Mouse (Mus musculus) kidney, embryonic 14.5 days (tissue): ENCODE measurements around the gene Fam107b. TPM values are rescaled to one million over a fixed set of nuclear protein-coding genes. Genes with fewer than 3 reads are reported as not detected.

Source experiments
- ATAC-seq: fragments of 200-750 bp; cut with Nextera tagmentation; 2 replicates; pipeline ENCODE4 v1.8.0; 2017; ENCODE audit warnings: moderate number of reproducible peaks, mild to moderate bottlenecking, moderate TSS enrichment, moderate library complexity; ENCODE audit not compliant: low FRiP score, low TSS enrichment
- H3K27ac ChIP-seq: fragments of 300-500 bp; sonication (generic); 2 replicates; pipeline ENCODE4 v1.5.1; 2014; ENCODE audit warnings: low read depth, mild to moderate bottlenecking, low read length, moderate library complexity, mixed read lengths
- H3K27me3 ChIP-seq: fragments of 300-500 bp; sonication (generic); 2 replicates; pipeline ENCODE4 v1.6.1; 2014; ENCODE audit warnings: mild to moderate bottlenecking, low read length; ENCODE audit not compliant: control insufficient read depth, insufficient read depth
- H3K36me3 ChIP-seq: fragments of 300-500 bp; sonication (generic); 2 replicates; pipeline ENCODE4 v1.6.1; 2014; ENCODE audit warnings: low read length, mixed read lengths; ENCODE audit not compliant: control insufficient read depth, insufficient read depth
- H3K4me1 ChIP-seq: fragments of 300-500 bp; sonication (generic); 2 replicates; pipeline ENCODE4 v1.6.1; 2014; ENCODE audit warnings: low read length, mixed read lengths; ENCODE audit not compliant: control insufficient read depth, insufficient read depth
- H3K4me2 ChIP-seq: fragments of 300-500 bp; sonication (generic); replicated peaks from 2 replicates; pipeline ENCODE4 v1.6.1; 2014; ENCODE audit warnings: low read depth, mild to moderate bottlenecking, low read length
- H3K4me3 ChIP-seq: fragments of 300-500 bp; sonication (generic); 2 replicates; pipeline ENCODE4 v1.5.1; 2014; ENCODE audit warnings: mild to moderate bottlenecking, low read length
- H3K9ac ChIP-seq: fragments of 300-500 bp; sonication (generic); 2 replicates; pipeline ENCODE4 v1.6.1; 2014; ENCODE audit warnings: low read depth, mild to moderate bottlenecking, low read length, moderate library complexity
- H3K9me3 ChIP-seq: fragments of 300-500 bp; sonication (generic); 2 replicates; pipeline ENCODE4 v1.6.1; 2016; ENCODE audit warnings: low read length; ENCODE audit not compliant: control insufficient read depth
- WGBS: fragments of 180-500 bp; shearing (Covaris S2); extraction: QIAGEN DNeasy Blood & Tissue Kit; methylation state at CpG from one replicate; pipeline ENCODE4 v1.1.7; 2014; 5-methylcytosine and 5-hydroxymethylcytosine counted together
- polyA plus RNA-seq: library from polyadenylated mRNA; unstranded; fragments of >200 nt; fragmentation: Nextera tagmentation; extraction: Ambion mirVana; gene quantifications from 2 replicates; pipeline ENCODE4 v1.2.1, GENCODE M21; 2014

The Fam107b gene
- polyA plus RNA-seq, 1 experiment from 2014 or later = 77.0 TPM

GRCm38 (mm10) chr2:3729586-3729985 is 159.3 kb downstream of the Fam107b start:
- ATAC-seq = 0 out of 2 replicates have a peak, but pooled peaks have one; percentile 20
- Histone ChIP-seq H3K4me1 (0 out of 2 replicates have a peak, but pooled peaks cover 4% of the 10 kb centered on the region), H3K9ac (no peak overlapping the region), H3K4me3 (no peak overlapping the region), H3K27me3 (no peaks in the 10 kb centered on the region), H3K36me3 (no peaks in the 10 kb centered on the region), H3K27ac (no peak overlapping the region), H3K9me3 (no peaks in the 10 kb centered on the region), H3K4me2 (no peak overlapping the region)
- WGBS = 71% methylated on average over 3 of the region's 3 CpGs

- H3K4me2 ChIP-seq = no peak overlapping the region
- 50% methylated on average over 10 of the region's 10 CpGs for WGBS
- no peak for ATAC-seq
- no peak overlapping the region for H3K4me3 ChIP-seq
- H3K4me1 ChIP-seq = 0 out of 2 replicates have a peak, but pooled peaks cover 4% of the 10 kb centered on the region
- H3K9ac ChIP-seq = no peak overlapping the region
- no peak overlapping the region for H3K27ac ChIP-seq
- H3K27me3 ChIP-seq = no peaks in the 10 kb centered on the region
- no peaks in the 10 kb centered on the region for H3K9me3 ChIP-seq
- no peaks in the 10 kb centered on the region for H3K36me3 ChIP-seq
Observed at GRCm38 (mm10) chr2:3730744-3731143, 160.5 kb downstream of the Fam107b start.

GRCm38 (mm10) chr2:3731316-3732015 is 161.2 kb downstream of the Fam107b start:
- Histone ChIP-seq H3K9me3 (no peaks in the 10 kb centered on the region), H3K4me2 (no peak overlapping the region), H3K4me1 (0 out of 2 replicates have a peak, but pooled peaks cover 4% of the 10 kb centered on the region), H3K9ac (no peak overlapping the region), H3K36me3 (no peaks in the 10 kb centered on the region), H3K27ac (no peak overlapping the region), H3K27me3 (no peaks in the 10 kb centered on the region), H3K4me3 (no peak overlapping the region)
- 89% methylated on average over 14 of the region's 14 CpGs for WGBS
- no peak for ATAC-seq

- Histone ChIP-seq H3K9me3 (no peaks in the 10 kb centered on the region), H3K4me1 (peaks cover 10% of the 10 kb centered on the region; the same call in 1 of the 2 replicates), H3K27me3 (no peaks in the 10 kb centered on the region), H3K9ac (no peak overlapping the region), H3K36me3 (no peaks in the 10 kb centered on the region), H3K4me2 (no peak overlapping the region), H3K27ac (no peak overlapping the region; the same call in 1 of the 2 replicates), H3K4me3 (no peak overlapping the region)
- WGBS = 61% methylated on average over 6 of the region's 6 CpGs
- no peak for ATAC-seq
Observed at GRCm38 (mm10) chr2:3737917-3738694, 167.8 kb downstream of the Fam107b start.

- 61% methylated on average over 12 of the region's 12 CpGs for WGBS
- no peak for ATAC-seq
Observed at GRCm38 (mm10) chr2:3738734-3739133, 168.4 kb downstream of the Fam107b start.

GRCm38 (mm10) chr2:3739351-3739961 is 169.2 kb downstream of the Fam107b start:
- ATAC-seq = no peak
- WGBS = 84% methylated on average over 7 of the region's 7 CpGs
- no peaks in the 10 kb centered on the region for H3K9me3 ChIP-seq
- peaks cover 10% of the 10 kb centered on the region; the same call in 1 of the 2 replicates for H3K4me1 ChIP-seq
- H3K36me3 ChIP-seq = no peaks in the 10 kb centered on the region
- no peaks in the 10 kb centered on the region for H3K27me3 ChIP-seq
- H3K9ac ChIP-seq = no peak overlapping the region
- H3K4me2 ChIP-seq = no peak overlapping the region
- H3K27ac ChIP-seq = no peak overlapping the region
- no peak overlapping the region for H3K4me3 ChIP-seq

More at GRCm38 (mm10) chr2:3738734-3739133, 168.4 kb downstream of the Fam107b start:
- Histone ChIP-seq H3K27me3 (no peaks in the 10 kb centered on the region), H3K9me3 (no peaks in the 10 kb centered on the region), H3K4me1 (peaks cover 10% of the 10 kb centered on the region; the same call in 1 of the 2 replicates), H3K4me2 (no peak overlapping the region), H3K36me3 (no peaks in the 10 kb centered on the region), H3K27ac (no peak overlapping the region), H3K9ac (no peak overlapping the region), H3K4me3 (no peak overlapping the region)

GRCm38 (mm10) chr2:3740256-3740655 is 170.0 kb downstream of the Fam107b start:
- no peaks in the 10 kb centered on the region for H3K36me3 ChIP-seq
- H3K4me3 ChIP-seq = no peak overlapping the region
- no peaks in the 10 kb centered on the region for H3K27me3 ChIP-seq
- no peak for ATAC-seq
- WGBS = 66% methylated on average over 3 of the region's 3 CpGs
- H3K9ac ChIP-seq = no peak overlapping the region
- no peaks in the 10 kb centered on the region for H3K9me3 ChIP-seq
- H3K27ac ChIP-seq = no peak overlapping the region
- peaks cover 10% of the 10 kb centered on the region; the same call in 1 of the 2 replicates for H3K4me1 ChIP-seq
- no peak overlapping the region for H3K4me2 ChIP-seq

GRCm38 (mm10) chr2:3740670-3741069 is 170.4 kb downstream of the Fam107b start:
- Histone ChIP-seq H3K27ac (no peak overlapping the region), H3K27me3 (no peaks in the 10 kb centered on the region), H3K9me3 (no peaks in the 10 kb centered on the region), H3K4me1 (peaks cover 10% of the 10 kb centered on the region; the same call in 1 of the 2 replicates), H3K9ac (no peak overlapping the region), H3K4me3 (no peak overlapping the region), H3K36me3 (no peaks in the 10 kb centered on the region), H3K4me2 (no peak overlapping the region)
- 88% methylated on average over 4 of the region's 4 CpGs for WGBS
- no peak for ATAC-seq
